Mouse (Mus musculus) bone marrow, adult 2 months (tissue): ENCODE results near the gene Rab3c.

Source experiments
- CTCF ChIP-seq: fragments of 200-500 bp; IDR thresholded peaks from 2 replicates; pipeline ENCODE4 v1.5.1; 2011; ENCODE audit warnings: low read length, control low read depth; ENCODE audit not compliant: control insufficient read depth, insufficient read depth
- POLR2A ChIP-seq: fragments of 200-500 bp; IDR thresholded peaks from 2 replicates; pipeline ENCODE4 v1.6.1; 2011; ENCODE audit warnings: low read depth, mild to moderate bottlenecking, control low read depth, low read length, borderline replicate concordance; ENCODE audit not compliant: control insufficient read depth

- TF ChIP-seq CTCF (no peak), POLR2A (no peak)
Observed at GRCm38 (mm10) chr13:110093720-110094685, 186.8 kb downstream of the Rab3c start.
